Mouse (Mus musculus) limb, embryonic 14.5 days (tissue): ENCODE results near the gene Eci1. TPM values are rescaled to one million over a fixed set of nuclear protein-coding genes. Genes with fewer than 3 reads are reported as not detected.
"Not testable (repeated sequence)": the region's sequence is repeated elsewhere in the genome, so short reads cannot be mapped to it uniquely, and the experiment has no call there.

Experiments used
- ATAC-seq: fragments of 200-750 bp; cut with Nextera tagmentation; 2 replicates; pipeline ENCODE4 v1.8.0; 2017; ENCODE audit warnings: low read depth, moderate number of reproducible peaks, moderate TSS enrichment; ENCODE audit not compliant: low FRiP score
- DNase-seq: peaks from one replicate; pipeline ENCODE4 v3.0.0-alpha.2; 2015; ENCODE audit warnings: low spot score
- H3K27ac ChIP-seq: fragments of 300-500 bp; sonication (generic); replicated peaks from 2 replicates; pipeline ENCODE4 v1.5.1; 2014; ENCODE audit warnings: low read depth, mild to moderate bottlenecking, low read length, moderate library complexity, mixed read lengths
- H3K27me3 ChIP-seq: fragments of 300-500 bp; sonication (generic); 2 replicates; pipeline ENCODE4 v1.6.1; 2014; ENCODE audit warnings: low read length, mixed read lengths; ENCODE audit not compliant: control insufficient read depth, insufficient read depth
- H3K36me3 ChIP-seq: fragments of 300-500 bp; sonication (generic); 2 replicates; pipeline ENCODE4 v1.6.1; 2014; ENCODE audit warnings: mild to moderate bottlenecking, low read length, moderate library complexity, mixed read lengths; ENCODE audit not compliant: control insufficient read depth, insufficient read depth
- H3K4me1 ChIP-seq: fragments of 300-500 bp; sonication (generic); 2 replicates; pipeline ENCODE4 v1.6.1; 2014; ENCODE audit warnings: antibody characterized with exemption, low read length, mixed read lengths; ENCODE audit not compliant: control insufficient read depth, insufficient read depth
- H3K4me2 ChIP-seq: fragments of 300-500 bp; sonication (generic); replicated peaks from 2 replicates; pipeline ENCODE4 v1.6.1; 2014; ENCODE audit warnings: low read depth, mild to moderate bottlenecking, low read length, moderate library complexity; ENCODE audit not compliant: severe bottlenecking
- H3K4me3 ChIP-seq: fragments of 300-500 bp; sonication (generic); replicated peaks from 2 replicates; pipeline ENCODE4 v1.5.1; 2014; ENCODE audit warnings: low read length
- H3K9ac ChIP-seq: fragments of 300-500 bp; sonication (generic); 2 replicates; pipeline ENCODE4 v1.6.1; 2014; ENCODE audit warnings: mild to moderate bottlenecking, low read depth, low read length, moderate library complexity; ENCODE audit not compliant: severe bottlenecking
- H3K9me3 ChIP-seq: fragments of 300-500 bp; sonication (generic); 2 replicates; pipeline ENCODE4 v1.6.1; 2016; ENCODE audit warnings: low read length; ENCODE audit not compliant: control insufficient read depth
- POLR2A ChIP-seq: fragments of 200-500 bp; IDR thresholded peaks from 2 replicates; pipeline ENCODE4 v1.8.0; 2012; ENCODE audit warnings: inconsistent platforms, mild to moderate bottlenecking, moderate library complexity, borderline replicate concordance; ENCODE audit not compliant: insufficient read depth, insufficient read length; ENCODE audit errors: extremely low read depth
- WGBS: fragments of 180-500 bp; shearing (Covaris S2); extraction: QIAGEN DNeasy Blood & Tissue Kit; methylation state at CpG from one replicate; pipeline ENCODE4 v1.1.7; 2014; 5-methylcytosine and 5-hydroxymethylcytosine counted together
- polyA plus RNA-seq, 2 experiments: library from polyadenylated mRNA; depleted of rRNA in 1 of 2; stranded (reverse) in 1 of 2; unstranded in 1 of 2; fragments of >200 nt; fragmentation: Nextera tagmentation in 1 of 2; extraction: Ambion mirVana in 1 of 2; gene quantifications; 2 replicates each; pipeline versions ENCODE4 v1.2.1 to v1.2.3; 2012 to 2014

Gene Eci1
- polyA plus RNA-seq, 2 experiments = 48.5 to 51.7 TPM

GRCm38 (mm10) chr17:24454756-24455522 lies 28.5 kb downstream of the Eci1 start:
- Histone ChIP-seq H3K9me3 (no peaks in the 10 kb centered on the region), H3K36me3 (peaks cover 16% of the 10 kb centered on the region), H3K27ac (peak overlapping the region; percentile 95), H3K9ac (peak overlapping the region; percentile 89), H3K27me3 (no peaks in the 10 kb centered on the region), H3K4me1 (peaks cover 12% of the 10 kb centered on the region), H3K4me3 (peak overlapping the region; percentile 87), H3K4me2 (peak overlapping the region; percentile 68)
- WGBS = under 1% methylated on average over 58 of the region's 67 CpGs
- TF ChIP-seq POLR2A = peak; percentile 65; the same call in 1 of the 2 replicates
- ATAC-seq = peak; percentile 95
- peak; percentile 99 for DNase-seq

GRCm38 (mm10) chr17:24455523-24456206 lies 29.2 kb downstream of the Eci1 start:
- not testable (repeated sequence) for DNase-seq, H3K9ac ChIP-seq, H3K27ac ChIP-seq, H3K27me3 ChIP-seq, H3K36me3 ChIP-seq, H3K9me3 ChIP-seq
- 52% methylated on average over 10 of the region's 10 CpGs for WGBS
- Histone ChIP-seq H3K4me1 (peaks cover 12% of the 10 kb centered on the region), H3K4me3 (peak overlapping the region; percentile 87), H3K4me2 (peak overlapping the region; percentile 31)
- peak; percentile 9; the same call in 1 of the 2 replicates for ATAC-seq

GRCm38 (mm10) chr17:24461580-24461979 lies 35.1 kb downstream of the Eci1 start:
- no peak overlapping the region for H3K9ac ChIP-seq
- H3K4me2 ChIP-seq = no peak overlapping the region
- no peaks in the 10 kb centered on the region for H3K9me3 ChIP-seq
- TF ChIP-seq POLR2A = no peak
- no peak overlapping the region for H3K27ac ChIP-seq
- 59% methylated on average over 2 of the region's 2 CpGs for WGBS
- no peaks in the 10 kb centered on the region for H3K36me3 ChIP-seq
- no peaks in the 10 kb centered on the region for H3K4me1 ChIP-seq
- ATAC-seq = no peak
- H3K4me3 ChIP-seq = no peak overlapping the region
- no peak for DNase-seq
- H3K27me3 ChIP-seq = no peaks in the 10 kb centered on the region

- 84% methylated on average over 1 of the region's 1 CpGs for WGBS
- H3K9ac ChIP-seq = no peak overlapping the region
- H3K4me3 ChIP-seq = no peak overlapping the region
- no peak for ATAC-seq
- TF ChIP-seq POLR2A = no peak
- no peak overlapping the region for H3K27ac ChIP-seq
- no peaks in the 10 kb centered on the region for H3K27me3 ChIP-seq
- no peaks in the 10 kb centered on the region for H3K36me3 ChIP-seq
- no peaks in the 10 kb centered on the region for H3K4me1 ChIP-seq
- H3K4me2 ChIP-seq = no peak overlapping the region
- DNase-seq = no peak
- no peaks in the 10 kb centered on the region for H3K9me3 ChIP-seq
These were observed 36.5 kb downstream of the Eci1 start for GRCm38 (mm10) chr17:24462932-24463331.

- no peak overlapping the region for H3K4me2 ChIP-seq
- no peaks in the 10 kb centered on the region for H3K4me1 ChIP-seq
- WGBS = 54% methylated on average over 6 of the region's 6 CpGs
- H3K27ac ChIP-seq = no peak overlapping the region
- H3K36me3 ChIP-seq = no peaks in the 10 kb centered on the region
- no peak for TF ChIP-seq POLR2A
- ATAC-seq (no peak), DNase-seq (no peak)
- no peaks in the 10 kb centered on the region for H3K27me3 ChIP-seq
- H3K4me3 ChIP-seq = no peak overlapping the region
- no peak overlapping the region for H3K9ac ChIP-seq
- H3K9me3 ChIP-seq = no peaks in the 10 kb centered on the region
These were observed 37.1 kb downstream of the Eci1 start for GRCm38 (mm10) chr17:24463374-24464133.
